Mouse (Mus musculus) lung, postnatal 36 days (tissue): ENCODE results near the gene Dlk1.
"Not testable (repeated sequence)": the region's sequence is repeated elsewhere in the genome, so short reads cannot be mapped to it uniquely, and the experiment has no call there.

Experiments used
- DNase-seq: peaks from one replicate; pipeline ENCODE4 v3.0.0; 2022; ENCODE audit warnings: mixed read lengths

The Dlk1 gene

DNA sequence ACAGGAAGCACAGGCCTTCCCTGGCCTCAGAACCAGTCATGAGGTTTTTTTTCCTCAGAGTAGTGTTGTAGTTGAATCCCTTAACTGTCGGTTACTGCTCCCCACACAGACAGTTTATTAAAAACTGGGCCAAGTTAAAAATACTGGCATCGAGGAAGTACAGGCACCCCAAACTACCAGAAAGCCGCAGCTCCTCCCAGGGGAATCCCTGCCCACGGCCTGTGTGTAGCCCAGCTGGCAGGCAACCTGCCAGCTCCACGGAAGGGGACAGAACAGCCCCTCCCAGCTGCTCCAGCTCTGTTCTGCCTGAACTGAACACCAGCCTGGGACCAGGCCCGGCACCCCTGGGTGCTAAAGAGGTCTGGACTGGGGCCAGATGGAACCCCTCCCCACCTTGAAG, 11.3 kb upstream of the Dlk1 start:
- peak; percentile 51 for DNase-seq

GRCm38 (mm10) chr12:109442115-109442514, 10.5 kb upstream of the Dlk1 start:
- DNase-seq: no peak

GRCm38 (mm10) chr12:109443276-109443675, 9.3 kb upstream of the Dlk1 start:
- no peak for DNase-seq

DNA sequence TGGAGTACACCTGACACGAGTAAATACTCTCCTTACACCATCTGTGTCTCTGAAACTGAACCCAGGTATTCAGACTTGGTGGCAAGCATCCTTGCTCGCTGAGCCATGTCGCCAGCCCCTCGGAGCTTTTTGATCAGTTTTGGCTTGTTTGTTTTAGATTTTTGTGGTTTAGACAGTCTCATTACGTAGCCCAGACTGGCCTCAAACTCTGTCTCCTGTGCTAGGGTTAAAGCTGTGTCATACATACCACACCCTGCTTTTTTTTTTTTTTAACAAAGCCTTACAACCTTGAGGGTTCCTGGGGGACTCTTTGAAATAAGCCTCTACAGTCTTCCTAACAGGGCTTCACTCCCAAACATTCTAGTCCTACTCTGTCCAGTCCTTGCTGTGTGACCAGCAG, 7.6 kb upstream of the Dlk1 start:
- DNase-seq: no peak

DNA sequence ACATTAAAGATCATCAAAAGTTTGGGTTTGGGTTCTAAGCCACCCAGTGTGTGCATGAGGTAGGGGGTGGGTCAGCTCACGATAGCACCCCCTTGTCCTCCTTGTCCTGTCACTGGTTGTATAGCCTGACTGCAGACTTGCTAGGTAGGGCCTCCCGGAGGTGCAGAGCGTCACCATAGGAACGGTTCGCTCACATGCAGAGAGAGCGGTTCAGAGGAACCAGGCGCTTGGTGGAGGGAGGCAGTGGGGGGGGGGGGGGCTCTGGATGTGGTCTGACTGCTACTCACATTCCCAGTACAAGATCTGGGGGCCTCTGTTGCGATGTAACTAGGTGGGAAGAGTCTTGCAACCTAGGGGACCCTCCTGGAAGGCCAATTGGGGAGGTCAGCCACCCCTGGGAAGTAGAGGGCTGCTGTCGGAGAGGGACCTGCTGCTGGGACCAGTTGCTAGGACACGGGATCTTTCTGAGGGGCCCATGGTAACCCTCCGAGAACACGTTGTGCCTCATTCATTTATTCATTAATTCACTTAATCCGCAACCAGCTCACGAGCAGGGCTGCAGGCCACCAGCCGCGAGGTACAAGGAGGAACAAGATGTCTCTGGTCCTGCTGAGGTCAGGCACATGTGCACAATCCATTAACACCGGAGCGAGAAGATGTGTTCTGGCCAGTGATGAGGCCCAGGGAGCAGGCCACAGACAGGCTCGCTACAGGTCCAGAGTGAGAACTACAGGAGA, 7.0 kb upstream of the Dlk1 start:
- no peak for DNase-seq

DNA sequence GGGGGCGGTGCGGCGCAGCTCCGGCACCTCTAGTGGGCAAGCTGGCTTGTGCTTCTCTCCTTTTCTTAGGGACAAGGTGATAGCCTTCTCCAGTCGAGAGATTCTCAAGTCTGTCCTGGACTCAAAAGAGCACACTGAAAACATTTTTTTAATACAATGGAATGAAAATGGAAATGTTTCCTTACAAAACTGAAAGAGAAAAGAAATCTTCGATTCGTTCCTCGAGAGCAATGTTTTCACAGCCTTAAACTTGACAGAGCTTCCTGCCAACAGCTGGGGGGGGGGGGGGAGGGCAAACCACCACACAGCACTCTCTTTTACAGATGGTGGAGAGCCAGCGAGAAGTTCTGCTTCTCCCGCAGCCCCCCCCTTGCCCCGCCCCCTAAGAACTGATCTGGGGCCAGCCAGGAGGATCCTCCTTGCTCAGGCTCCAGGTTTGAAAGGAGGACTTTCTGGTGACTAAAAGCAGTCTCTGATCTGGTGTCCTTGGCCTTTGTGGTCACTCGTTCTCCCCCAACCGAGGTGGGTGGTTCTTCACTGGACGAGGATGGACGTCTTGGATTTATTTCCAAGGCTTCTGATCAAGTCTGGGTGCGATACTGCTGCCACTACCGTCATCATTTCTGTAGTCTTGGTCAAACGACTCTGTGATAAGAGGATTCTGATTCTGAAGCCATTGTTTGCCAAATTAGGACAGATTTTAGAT, 6.2 kb upstream of the Dlk1 start:
- peak; percentile 13 for DNase-seq

- no peak for DNase-seq
These were observed 2.9 kb upstream of the Dlk1 start for GRCm38 (mm10) chr12:109449421-109450411.

DNA sequence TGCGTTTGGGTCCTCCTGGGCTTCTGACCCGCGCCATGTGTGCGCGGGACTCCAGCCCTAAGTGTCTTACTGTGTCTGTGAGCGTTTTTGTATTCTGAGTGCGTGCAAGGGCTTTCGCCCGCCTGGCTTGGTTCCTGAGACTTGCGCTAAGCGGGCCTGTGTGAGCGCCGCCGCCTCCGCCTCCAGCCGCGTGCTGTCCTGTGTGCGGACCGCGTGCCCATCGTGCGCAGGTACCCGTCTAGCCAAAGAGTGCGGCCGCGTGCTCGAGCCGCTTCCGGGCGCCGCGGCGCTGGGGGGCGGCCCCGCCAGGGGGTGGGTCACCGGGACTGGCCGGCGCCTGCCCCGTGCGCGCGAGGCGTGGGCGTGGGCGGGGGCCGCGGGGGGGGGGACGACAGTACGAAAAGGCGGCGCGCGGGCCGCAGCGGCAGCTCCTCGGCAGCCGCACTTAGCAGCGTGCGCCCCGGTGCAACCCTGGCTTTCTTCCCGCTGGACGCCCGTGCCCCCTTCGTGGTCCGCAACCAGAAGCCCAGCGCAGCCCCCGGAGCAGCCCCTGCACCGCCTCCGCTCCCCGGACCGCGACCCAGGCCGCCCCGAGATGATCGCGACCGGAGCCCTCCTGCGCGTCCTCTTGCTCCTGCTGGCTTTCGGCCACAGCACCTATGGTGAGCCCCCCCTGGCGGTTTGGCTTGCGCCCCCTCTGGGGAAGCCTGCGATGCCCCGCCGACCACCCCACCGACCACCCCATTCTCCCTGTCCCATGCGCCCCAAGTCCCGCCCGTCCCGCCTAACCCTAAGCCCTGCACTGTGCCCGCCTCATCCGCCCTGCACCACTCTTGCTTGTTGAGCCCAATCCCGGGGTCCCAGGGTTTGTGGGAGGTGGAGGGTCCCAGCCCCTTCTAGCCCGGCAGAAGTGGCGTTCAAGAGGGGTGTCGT, 708 bp downstream of the Dlk1 start:
- DNase-seq: no peak

DNA sequence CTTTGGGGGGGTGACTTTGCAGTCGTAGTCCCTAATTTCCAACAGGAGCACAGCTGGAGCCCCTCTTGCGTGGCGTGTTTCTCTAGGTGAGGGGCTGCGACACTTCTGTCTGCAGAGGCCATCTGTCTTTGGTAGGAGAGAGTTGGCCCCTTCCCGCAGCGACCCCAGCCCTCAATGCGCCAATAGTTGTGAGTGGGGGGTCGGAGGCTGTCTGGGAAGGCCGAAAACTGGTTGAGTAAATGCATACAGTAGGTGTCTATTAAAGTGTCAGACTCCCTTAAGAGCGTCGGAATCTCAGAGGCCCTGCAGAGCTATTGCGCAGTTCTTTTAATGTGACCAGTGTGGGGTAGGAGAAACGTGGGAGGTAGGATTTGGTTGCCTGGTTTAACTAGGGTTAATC, 1.5 kb downstream of the Dlk1 start:
- DNase-seq: no peak

DNA sequence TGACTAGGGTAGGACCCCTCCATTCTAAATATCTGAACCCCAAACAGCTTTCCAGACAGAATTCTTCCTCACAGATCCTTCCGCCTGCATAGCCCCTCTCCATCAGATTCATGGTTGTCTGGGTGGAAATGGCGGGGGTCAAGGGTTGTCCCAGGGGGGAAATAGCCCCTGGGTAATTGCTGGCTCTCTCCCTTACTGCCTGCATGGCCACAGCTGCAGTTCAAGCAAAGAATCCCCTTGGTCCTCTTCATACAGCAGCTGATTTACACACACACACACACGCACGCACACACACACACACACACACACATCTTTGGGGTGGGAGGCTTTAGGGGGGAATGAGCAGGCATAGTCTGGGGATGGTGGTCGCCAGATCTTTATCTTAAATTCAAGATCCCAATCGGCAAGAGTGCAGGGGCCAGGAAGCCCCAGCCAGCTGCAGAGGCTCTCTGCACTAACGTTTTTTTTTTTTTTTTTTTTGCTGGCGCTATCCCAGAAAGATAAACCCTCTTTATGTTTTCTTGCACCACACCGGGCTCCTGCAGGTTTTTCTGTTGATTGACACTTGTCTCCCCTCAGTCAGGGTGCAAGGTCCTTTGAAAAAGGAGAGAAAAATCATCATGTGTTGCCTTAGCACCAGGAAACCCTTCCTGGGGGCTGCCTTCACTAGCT, 4.0 kb downstream of the Dlk1 start:
- DNase-seq: no peak

DNA sequence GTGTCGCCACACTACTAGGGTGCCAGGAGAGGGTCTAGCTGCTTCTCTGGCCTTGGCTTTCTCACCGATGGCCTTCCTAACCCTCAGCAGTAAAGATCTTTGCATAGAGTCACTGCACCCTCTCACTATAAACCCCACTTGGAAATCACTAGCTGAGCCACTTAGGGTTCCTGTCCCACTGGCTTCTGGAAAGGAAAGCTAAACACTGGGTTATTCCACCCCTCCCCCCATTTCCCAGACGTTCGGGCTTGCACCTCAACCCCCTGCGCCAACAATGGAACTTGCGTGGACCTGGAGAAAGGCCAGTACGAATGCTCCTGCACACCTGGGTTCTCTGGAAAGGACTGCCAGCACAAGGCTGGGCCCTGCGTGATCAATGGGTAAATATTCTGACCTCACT, 5.2 kb downstream of the Dlk1 start:
- DNase-seq: no peak

- no peak for DNase-seq
These were observed 6.3 kb downstream of the Dlk1 start for GRCm38 (mm10) chr12:109458896-109459295.

GRCm38 (mm10) chr12:109459481-109460401, 7.1 kb downstream of the Dlk1 start:
- no peak for DNase-seq

DNA sequence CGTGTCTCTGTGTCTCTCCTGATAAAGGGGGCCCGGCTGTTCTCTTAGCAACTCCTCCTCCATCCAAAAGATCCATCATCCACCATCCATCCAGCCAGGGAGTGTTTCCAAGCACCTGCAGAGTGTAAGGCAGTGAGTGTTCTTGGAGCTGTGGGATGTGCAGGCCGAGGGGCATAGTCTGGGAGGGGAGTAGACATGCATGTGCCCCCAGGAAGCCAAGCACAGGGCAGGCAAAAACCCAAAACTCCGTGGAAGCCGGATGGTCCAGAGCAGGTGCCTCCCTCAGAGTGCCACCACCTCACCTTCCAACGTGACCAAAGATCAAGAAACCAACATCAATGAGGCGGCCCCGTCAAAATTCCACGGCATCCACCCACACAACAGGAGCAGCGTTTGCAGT, 10.0 kb downstream of the Dlk1 start:
- no peak for DNase-seq

DNA sequence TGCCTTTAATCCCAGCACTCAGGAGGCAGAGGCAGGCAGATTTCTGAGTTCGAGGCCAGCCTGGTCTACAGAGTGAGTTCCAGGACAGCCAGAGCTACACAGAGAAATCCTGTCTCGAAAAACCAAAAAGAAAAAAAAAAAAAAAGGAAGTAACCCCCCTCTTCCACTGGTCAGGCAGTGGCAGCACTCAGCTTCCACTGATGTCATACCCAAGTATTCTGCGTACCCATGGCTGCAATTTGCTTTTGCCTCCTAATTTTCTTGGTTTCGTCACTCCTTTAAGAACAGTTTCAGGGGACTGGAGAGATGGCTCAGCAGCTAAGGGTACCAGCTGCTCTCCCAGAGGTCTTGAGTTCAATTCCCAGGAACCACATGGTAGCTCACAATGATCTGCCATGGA, 14.8 kb downstream of the Dlk1 start:
- DNase-seq: not testable (repeated sequence)

DNA sequence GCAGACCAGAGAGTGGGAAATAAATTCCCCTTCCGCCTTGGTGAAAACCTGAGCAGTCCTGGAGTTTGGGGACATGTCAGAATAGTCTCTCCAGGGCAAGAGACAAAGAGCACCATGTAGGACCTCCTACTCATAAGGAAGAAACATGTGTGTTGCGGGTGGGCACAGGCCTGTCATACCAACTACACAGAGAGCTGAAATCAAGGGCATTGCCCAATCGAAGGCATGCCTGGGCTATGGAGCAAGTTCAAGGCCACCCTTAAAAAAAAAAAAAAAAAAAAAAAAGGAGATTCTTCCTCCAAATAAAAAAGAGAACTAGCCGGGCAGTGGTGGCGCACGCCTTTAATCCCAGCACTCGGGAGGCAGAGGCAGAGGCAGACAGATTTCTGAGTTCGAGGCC, 17.2 kb downstream of the Dlk1 start:
- no peak for DNase-seq

- DNase-seq: no peak
These were observed 20.0 kb downstream of the Dlk1 start for GRCm38 (mm10) chr12:109472627-109473026.

DNA sequence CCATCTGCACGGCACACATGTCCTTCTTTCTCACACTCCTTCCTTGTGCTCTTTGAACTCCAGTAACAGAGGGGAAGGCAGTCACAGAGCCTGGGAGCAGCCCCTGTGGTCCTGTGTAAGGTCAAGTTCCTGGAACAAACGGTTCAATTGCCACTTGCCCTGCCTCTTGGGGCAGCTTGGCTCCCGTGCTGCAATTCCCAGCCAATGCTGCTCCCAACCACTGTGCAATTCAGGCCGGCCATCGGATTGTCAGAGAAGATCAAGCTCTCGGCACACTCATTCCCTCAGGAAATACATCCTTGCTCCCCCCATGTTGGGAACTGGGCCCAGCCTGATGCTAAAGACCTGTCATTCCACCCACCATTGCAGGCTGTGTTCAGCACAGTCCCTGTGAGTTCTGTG, 21.0 kb downstream of the Dlk1 start:
- DNase-seq: peak; percentile 21

- no peak for DNase-seq
These were observed 21.6 kb downstream of the Dlk1 start for GRCm38 (mm10) chr12:109474187-109474606.

DNA sequence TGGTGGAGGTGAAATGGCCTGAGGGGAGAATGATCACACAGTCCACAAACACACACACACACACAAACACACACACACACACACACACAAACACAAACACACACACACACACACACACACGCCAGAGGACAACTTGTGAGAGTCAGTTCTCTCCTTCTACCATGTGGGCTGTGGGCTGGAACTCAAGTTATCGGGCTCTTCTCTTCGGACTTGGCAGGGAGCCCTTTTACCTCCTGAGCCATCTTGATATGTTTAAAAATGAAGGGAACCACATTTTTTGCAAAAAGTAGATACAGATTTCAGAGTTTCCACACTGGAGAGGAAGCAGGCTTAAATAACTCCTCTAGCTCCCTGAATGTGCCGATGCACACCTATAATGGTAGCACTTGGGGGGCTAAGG, 22.9 kb downstream of the Dlk1 start:
- no peak for DNase-seq
